Mouse (Mus musculus) hindbrain, embryonic 11.5 days (tissue): ENCODE measurements around the gene Fam89b. TPM values are rescaled to one million over a fixed set of nuclear protein-coding genes. Genes with fewer than 3 reads are reported as not detected.

Experiments used
- ATAC-seq: fragments of 200-750 bp; cut with Nextera tagmentation; 2 replicates; pipeline ENCODE4 v1.8.0; 2017; ENCODE audit warnings: mild to moderate bottlenecking, moderate TSS enrichment, moderate library complexity; ENCODE audit not compliant: low FRiP score
- DNase-seq: peaks from one replicate; pipeline ENCODE4 v3.0.0-alpha.2; 2015; ENCODE audit warnings: low spot score
- H3K27ac ChIP-seq: fragments of 300-500 bp; sonication (generic); 2 replicates; pipeline ENCODE4 v1.5.1; 2014; ENCODE audit warnings: mild to moderate bottlenecking, low read depth, low read length
- H3K27me3 ChIP-seq: fragments of 300-500 bp; sonication (generic); 2 replicates; pipeline ENCODE4 v1.6.1; 2014; ENCODE audit warnings: mild to moderate bottlenecking, low read length, moderate library complexity, mixed read lengths; ENCODE audit not compliant: control insufficient read depth, insufficient read depth
- H3K36me3 ChIP-seq: fragments of 300-500 bp; sonication (generic); 2 replicates; pipeline ENCODE4 v1.6.1; 2014; ENCODE audit warnings: mild to moderate bottlenecking, low read length, moderate library complexity, mixed read lengths; ENCODE audit not compliant: control insufficient read depth, insufficient read depth
- H3K4me1 ChIP-seq: fragments of 300-500 bp; sonication (generic); replicated peaks from 2 replicates; pipeline ENCODE4 v1.6.1; 2014; ENCODE audit warnings: low read length, mixed read lengths; ENCODE audit not compliant: control insufficient read depth, insufficient read depth
- H3K4me2 ChIP-seq: fragments of 300-500 bp; sonication (generic); replicated peaks from 2 replicates; pipeline ENCODE4 v1.6.1; 2014; ENCODE audit warnings: mild to moderate bottlenecking, low read depth, low read length
- H3K4me3 ChIP-seq: fragments of 300-500 bp; sonication (generic); 2 replicates; pipeline ENCODE4 v1.5.1; 2014; ENCODE audit warnings: low read depth, low read length
- H3K9ac ChIP-seq: fragments of 300-500 bp; sonication (generic); 2 replicates; pipeline ENCODE4 v1.6.1; 2014; ENCODE audit warnings: low read depth, low read length
- H3K9me3 ChIP-seq: fragments of 300-500 bp; sonication (generic); 2 replicates; pipeline ENCODE4 v1.6.1; 2016; ENCODE audit warnings: low read length; ENCODE audit not compliant: control insufficient read depth
- WGBS: fragments of 180-500 bp; shearing (Covaris S2); extraction: QIAGEN DNeasy Blood & Tissue Kit; methylation state at CpG from one replicate; pipeline ENCODE4 v1.1.7; 2014; 5-methylcytosine and 5-hydroxymethylcytosine counted together
- polyA plus RNA-seq: library from polyadenylated mRNA; unstranded; fragments of >200 nt; fragmentation: Nextera tagmentation; extraction: Ambion mirVana; gene quantifications from 2 replicates; pipeline ENCODE4 v1.2.1, GENCODE M21; 2014

Gene Fam89b
- polyA plus RNA-seq, 1 experiment from 2014 or later = 174 TPM

GRCm38 (mm10) chr19:5756991-5757636 lies 27.7 kb upstream of the Fam89b start:
- Histone ChIP-seq H3K4me2 (peak overlapping the region; percentile 39), H3K9ac (0 out of 2 replicates have a peak overlapping the region, but pooled peaks have one; percentile 20), H3K36me3 (peaks cover 5% of the 10 kb centered on the region; the same call in 1 of the 2 replicates), H3K4me1 (peaks cover 8% of the 10 kb centered on the region; the same call in 1 of the 2 replicates), H3K9me3 (no peaks in the 10 kb centered on the region), H3K27ac (no peak overlapping the region), H3K27me3 (peaks cover 45% of the 10 kb centered on the region), H3K4me3 (0 out of 2 replicates have a peak overlapping the region, but pooled peaks have one; percentile 12)
- ATAC-seq (0 out of 2 replicates have a peak, but pooled peaks have one; percentile 22), DNase-seq (peak; percentile 38)
- WGBS = 10% methylated on average over 36 of the region's 36 CpGs

DNA sequence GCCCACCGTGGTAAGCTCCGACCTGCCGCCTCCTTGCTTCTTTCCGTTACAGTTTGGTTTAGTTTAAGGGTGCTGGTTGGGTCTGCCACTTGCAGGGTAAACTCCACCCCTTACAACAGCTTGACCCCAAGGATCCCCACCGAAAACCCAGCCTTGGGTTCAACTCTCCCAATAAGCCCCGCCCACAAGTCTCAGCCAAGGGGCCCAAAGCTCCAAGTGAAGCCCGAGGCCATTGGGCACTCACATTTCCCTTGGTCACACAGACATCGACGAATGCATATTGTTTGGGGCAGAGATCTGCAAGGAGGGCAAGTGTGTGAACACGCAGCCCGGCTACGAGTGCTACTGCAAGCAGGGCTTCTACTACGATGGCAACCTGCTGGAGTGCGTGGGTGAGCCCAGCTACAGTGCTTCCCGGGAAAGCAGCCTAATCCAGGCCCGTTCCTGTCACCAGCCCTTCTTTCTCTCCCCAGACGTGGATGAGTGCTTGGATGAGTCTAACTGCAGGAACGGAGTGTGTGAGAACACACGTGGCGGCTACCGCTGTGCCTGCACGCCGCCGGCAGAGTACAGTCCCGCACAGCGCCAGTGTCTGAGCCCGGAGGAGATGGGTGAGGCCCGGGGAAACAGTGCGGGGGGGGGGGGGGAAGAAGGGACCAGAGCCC lies 27.0 kb upstream of the Fam89b start:
- DNase-seq (peak; percentile 41), ATAC-seq (no peak)
- H3K4me3 ChIP-seq = 0 out of 2 replicates have a peak overlapping the region, but pooled peaks have one; percentile 12
- no peaks in the 10 kb centered on the region for H3K9me3 ChIP-seq
- WGBS = 6% methylated on average over 29 of the region's 29 CpGs
- peak overlapping the region; percentile 39 for H3K4me2 ChIP-seq
- H3K4me1 ChIP-seq = peaks cover 8% of the 10 kb centered on the region; the same call in 1 of the 2 replicates
- H3K36me3 ChIP-seq = peaks cover 5% of the 10 kb centered on the region; the same call in 1 of the 2 replicates
- 0 out of 2 replicates have a peak overlapping the region, but pooled peaks have one; percentile 20 for H3K9ac ChIP-seq
- H3K27ac ChIP-seq = no peak overlapping the region
- peaks cover 51% of the 10 kb centered on the region for H3K27me3 ChIP-seq

- 2% methylated on average over 20 of the region's 20 CpGs for WGBS
- Histone ChIP-seq H3K9me3 (no peaks in the 10 kb centered on the region), H3K9ac (no peak overlapping the region), H3K27ac (no peak overlapping the region), H3K4me2 (0 out of 2 replicates have a peak overlapping the region, but pooled peaks have one; percentile 5), H3K4me3 (no peak overlapping the region), H3K27me3 (peaks cover 55% of the 10 kb centered on the region), H3K36me3 (no peaks in the 10 kb centered on the region), H3K4me1 (0 out of 2 replicates have a peak, but pooled peaks cover 2% of the 10 kb centered on the region)
- ATAC-seq (no peak), DNase-seq (peak; percentile 33)
These were observed 22.3 kb upstream of the Fam89b start for GRCm38 (mm10) chr19:5751742-5752141.

GRCm38 (mm10) chr19:5750951-5751350 lies 21.5 kb upstream of the Fam89b start:
- no peak for DNase-seq
- Histone ChIP-seq H3K27me3 (peaks cover 52% of the 10 kb centered on the region), H3K9ac (no peak overlapping the region), H3K36me3 (no peaks in the 10 kb centered on the region), H3K4me2 (no peak overlapping the region), H3K4me3 (no peak overlapping the region), H3K4me1 (no peaks in the 10 kb centered on the region), H3K9me3 (no peaks in the 10 kb centered on the region), H3K27ac (no peak overlapping the region)
- ATAC-seq = no peak
- 7% methylated on average over 22 of the region's 22 CpGs for WGBS

GRCm38 (mm10) chr19:5749476-5749875 lies 20.0 kb upstream of the Fam89b start:
- Histone ChIP-seq H3K36me3 (no peaks in the 10 kb centered on the region), H3K9me3 (no peaks in the 10 kb centered on the region), H3K9ac (no peak overlapping the region), H3K4me2 (no peak overlapping the region), H3K4me3 (no peak overlapping the region), H3K4me1 (0 out of 2 replicates have a peak, but pooled peaks cover 3% of the 10 kb centered on the region), H3K27ac (no peak overlapping the region), H3K27me3 (peaks cover 54% of the 10 kb centered on the region)
- ATAC-seq (no peak), DNase-seq (no peak)
- 83% methylated on average over 6 of the region's 6 CpGs for WGBS

DNA sequence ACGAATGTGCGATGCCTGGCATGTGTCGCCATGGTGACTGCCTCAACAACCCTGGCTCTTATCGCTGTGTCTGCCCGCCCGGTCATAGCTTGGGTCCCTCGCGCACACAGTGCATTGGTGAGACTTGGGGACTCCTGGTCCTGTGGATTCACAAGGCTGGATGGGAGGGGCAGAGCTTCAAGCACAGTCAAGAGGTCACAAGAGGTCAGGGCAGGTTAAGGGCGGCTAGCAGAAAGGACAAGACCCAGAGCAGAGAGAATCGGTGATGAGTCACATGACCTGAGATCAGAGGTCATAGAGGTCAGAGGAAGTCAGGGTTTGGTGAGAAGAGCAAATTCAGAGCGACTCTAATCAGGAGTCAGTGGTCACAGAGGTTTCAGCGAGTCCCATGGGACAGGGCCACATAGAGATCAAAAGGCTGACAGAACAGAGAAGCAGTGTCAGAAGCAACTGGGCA lies 17.5 kb upstream of the Fam89b start:
- H3K9me3 ChIP-seq = no peaks in the 10 kb centered on the region
- peaks cover 58% of the 10 kb centered on the region for H3K27me3 ChIP-seq
- no peaks in the 10 kb centered on the region for H3K36me3 ChIP-seq
- H3K4me1 ChIP-seq = 0 out of 2 replicates have a peak, but pooled peaks cover 3% of the 10 kb centered on the region
- no peak overlapping the region for H3K4me3 ChIP-seq
- H3K27ac ChIP-seq = no peak overlapping the region
- DNase-seq = peak; percentile 25
- ATAC-seq = no peak
- H3K9ac ChIP-seq = no peak overlapping the region
- H3K4me2 ChIP-seq = no peak overlapping the region
- 20% methylated on average over 12 of the region's 12 CpGs for WGBS

DNA sequence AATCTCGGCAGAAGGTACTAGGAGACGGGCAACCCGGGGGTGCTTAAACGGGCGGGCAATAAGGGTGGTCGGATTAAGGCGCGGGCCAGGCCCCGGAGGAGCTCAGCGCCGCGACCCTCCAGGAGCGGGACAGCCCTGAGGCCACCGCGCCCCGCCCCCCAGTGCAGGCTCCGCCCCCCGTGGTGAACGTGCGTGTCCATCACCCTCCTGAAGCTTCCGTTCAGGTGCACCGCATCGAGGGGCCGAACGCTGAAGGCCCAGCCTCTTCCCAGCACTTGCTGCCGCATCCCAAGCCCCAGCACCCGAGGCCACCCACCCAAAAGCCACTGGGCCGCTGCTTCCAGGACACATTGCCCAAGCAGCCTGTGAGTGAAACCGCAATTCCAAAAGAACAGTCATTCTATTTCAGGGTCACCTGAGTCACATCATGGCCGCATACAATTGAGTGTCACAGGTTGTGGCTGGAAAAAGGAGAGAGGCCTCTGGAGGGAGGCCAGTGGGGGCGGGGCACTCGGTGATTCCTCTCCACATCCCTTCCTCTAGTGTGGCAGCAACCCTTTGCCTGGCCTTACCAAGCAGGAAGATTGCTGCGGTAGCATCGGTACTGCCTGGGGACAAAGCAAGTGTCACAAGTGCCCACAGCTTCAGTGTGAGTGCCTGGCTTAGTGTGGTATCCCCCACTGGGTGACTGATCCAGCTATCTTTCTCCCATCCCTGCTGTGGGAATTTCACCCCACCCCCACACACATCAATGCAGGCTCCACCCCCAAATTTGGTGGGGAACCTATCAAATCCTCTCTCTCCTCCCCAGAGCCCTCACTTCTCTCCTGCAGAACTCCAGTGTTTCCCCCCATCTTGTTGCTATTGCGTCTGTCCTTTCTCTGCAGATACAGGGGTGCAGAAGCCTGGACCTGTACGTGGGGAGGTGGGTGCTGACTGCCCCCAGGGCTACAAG lies 16.6 kb upstream of the Fam89b start:
- Histone ChIP-seq H3K4me3 (peak overlapping the region; percentile 20), H3K4me2 (peak overlapping the region; percentile 40), H3K27me3 (peaks cover 56% of the 10 kb centered on the region), H3K36me3 (no peaks in the 10 kb centered on the region), H3K27ac (no peak overlapping the region), H3K9ac (0 out of 2 replicates have a peak overlapping the region, but pooled peaks have one; percentile 15), H3K9me3 (no peaks in the 10 kb centered on the region), H3K4me1 (peaks cover 7% of the 10 kb centered on the region; the same call in 1 of the 2 replicates)
- ATAC-seq (no peak), DNase-seq (peak; percentile 47)
- WGBS = 4% methylated on average over 31 of the region's 36 CpGs

- Histone ChIP-seq H3K4me3 (no peak overlapping the region), H3K9me3 (no peaks in the 10 kb centered on the region), H3K4me1 (peaks cover 8% of the 10 kb centered on the region; the same call in 1 of the 2 replicates), H3K36me3 (no peaks in the 10 kb centered on the region), H3K27me3 (peaks cover 50% of the 10 kb centered on the region), H3K27ac (no peak overlapping the region), H3K4me2 (no peak overlapping the region), H3K9ac (no peak overlapping the region)
- WGBS = 71% methylated on average over 5 of the region's 5 CpGs
- ATAC-seq (no peak), DNase-seq (no peak)
These were observed 14.1 kb upstream of the Fam89b start for GRCm38 (mm10) chr19:5743576-5743975.
